Mouse (Mus musculus) MEL (cell line): ENCODE data around the gene Bmp7.

Experiments
- CTCF ChIP-seq, 3 experiments: IDR thresholded peaks in 2 of 3; conservative IDR thresholded peaks in 1 of 3; 2 replicates each; pipeline ENCODE4 v1.5.1; 2011 to 2012; ENCODE audit warnings: low read length in 3 of 3, low read depth in 2 of 3, mild to moderate bottlenecking in 2 of 3, improper control_type of control experiment in 1 of 3, inconsistent platforms in 1 of 3, mixed read lengths in 1 of 3, moderate library complexity in 1 of 3; ENCODE audit not compliant: control insufficient read depth in 1 of 3, insufficient read depth in 1 of 3, poor library complexity in 1 of 3, severe bottlenecking in 1 of 3
- MAX ChIP-seq: IDR thresholded peaks from 2 replicates; pipeline ENCODE4 v1.6.1; 2011; ENCODE audit warnings: low read length, improper control_type of control experiment
- POLR2A ChIP-seq, 2 experiments: IDR thresholded peaks; 2 replicates each; pipeline ENCODE4 v1.6.1; 2011 to 2012; ENCODE audit warnings: low read length in 2 of 2, mild to moderate bottlenecking in 2 of 2, control low read depth in 1 of 2, improper control_type of control experiment in 1 of 2, low read depth in 1 of 2, moderate library complexity in 1 of 2; ENCODE audit not compliant: control insufficient read depth in 1 of 2, insufficient read depth in 1 of 2, poor library complexity in 1 of 2
- RAD21 ChIP-seq: IDR thresholded peaks from 2 replicates; pipeline ENCODE4 v1.6.1; 2011; ENCODE audit warnings: mild to moderate bottlenecking, low read depth, low read length, improper control_type of control experiment
- TAL1 ChIP-seq: IDR thresholded peaks from 2 replicates; pipeline ENCODE4 v1.6.1; 2012; ENCODE audit warnings: mild to moderate bottlenecking, inconsistent platforms, low read length, moderate library complexity, mixed read lengths
- TBP ChIP-seq: IDR thresholded peaks from 2 replicates; pipeline ENCODE4 v1.8.0; 2011; ENCODE audit warnings: low read depth, low read length, improper control_type of control experiment
- ZNF384 ChIP-seq: IDR thresholded peaks from 2 replicates; pipeline ENCODE4 v1.6.1; 2012; ENCODE audit warnings: low read depth, mild to moderate bottlenecking, inconsistent platforms, low read length, improper control_type of control experiment

GRCm38 (mm10) chr2:172875201-172875600 lies 64.9 kb downstream of the Bmp7 start:
- TF ChIP-seq RAD21, result no peak
- no peak for TF ChIP-seq MAX
- TF ChIP-seq POLR2A (IDR thresholded peaks at IDR 0.05; ENCODE audit: control insufficient read depth in 1 of 2, insufficient read depth in 1 of 2, low read depth in 1 of 2, low read length in 2 of 2, poor library complexity in 1 of 2), result no peak
- TF ChIP-seq CTCF (IDR thresholded peaks at IDR 0.05 in 2 of 3, conservative IDR thresholded peaks at IDR 0.05 in 1 of 3; ENCODE audit: control insufficient read depth in 1 of 3, insufficient read depth in 1 of 3, low read depth in 2 of 3, low read length in 3 of 3, poor library complexity in 1 of 3, severe bottlenecking in 1 of 3), result no peak
- no peak for TF ChIP-seq ZNF384
- TF ChIP-seq TBP, result no peak
- TF ChIP-seq TAL1, result no peak
